Mouse (Mus musculus) hindbrain, embryonic 14.5 days (tissue): ENCODE data around the gene H2afv. TPM values are rescaled to one million over a fixed set of nuclear protein-coding genes. Genes with fewer than 3 reads are reported as not detected.
A peak's percentile ranks its signal among the peaks of the same experiment; 100 is the strongest.

Experiments used
- ATAC-seq: fragments of 200-750 bp; cut with Nextera tagmentation; 2 replicates; pipeline ENCODE4 v1.8.0; 2017; ENCODE audit warnings: moderate number of reproducible peaks, mild to moderate bottlenecking, moderate TSS enrichment, moderate library complexity; ENCODE audit not compliant: low FRiP score
- DNase-seq: peaks from one replicate; pipeline ENCODE4 v3.0.0-alpha.2; 2015; ENCODE audit warnings: low spot score
- H3K27ac ChIP-seq: fragments of 300-500 bp; sonication (generic); 2 replicates; pipeline ENCODE4 v1.5.1; 2014; ENCODE audit warnings: mild to moderate bottlenecking, moderate library complexity
- H3K27me3 ChIP-seq: fragments of 300-500 bp; sonication (generic); 2 replicates; pipeline ENCODE4 v1.6.1; 2014; ENCODE audit warnings: mild to moderate bottlenecking, low read length, mixed read lengths; ENCODE audit not compliant: control insufficient read depth, insufficient read depth
- H3K36me3 ChIP-seq: fragments of 300-500 bp; sonication (generic); replicated peaks from 2 replicates; pipeline ENCODE4 v1.6.1; 2014; ENCODE audit not compliant: control insufficient read depth, insufficient read depth
- H3K4me1 ChIP-seq: fragments of 300-500 bp; sonication (generic); replicated peaks from 2 replicates; pipeline ENCODE4 v1.6.1; 2014; ENCODE audit warnings: antibody characterized with exemption, low read length, mixed read lengths; ENCODE audit not compliant: control insufficient read depth, insufficient read depth
- H3K4me2 ChIP-seq: fragments of 300-500 bp; sonication (generic); replicated peaks from 2 replicates; pipeline ENCODE4 v1.6.1; 2014; ENCODE audit warnings: mild to moderate bottlenecking, moderate library complexity
- H3K4me3 ChIP-seq: fragments of 300-500 bp; sonication (generic); replicated peaks from 2 replicates; pipeline ENCODE4 v1.5.1; 2014; ENCODE audit warnings: mild to moderate bottlenecking, low read length
- H3K9ac ChIP-seq: fragments of 300-500 bp; sonication (generic); 2 replicates; pipeline ENCODE4 v1.6.1; 2014
- H3K9me3 ChIP-seq: fragments of 300-500 bp; sonication (generic); 2 replicates; pipeline ENCODE4 v1.6.1; 2016; ENCODE audit warnings: low read length; ENCODE audit not compliant: control insufficient read depth
- WGBS: fragments of 180-500 bp; shearing (Covaris S2); extraction: QIAGEN DNeasy Blood & Tissue Kit; methylation state at CpG from one replicate; pipeline ENCODE4 v1.1.7; 2014; 5-methylcytosine and 5-hydroxymethylcytosine counted together
- polyA plus RNA-seq: library from polyadenylated mRNA; unstranded; fragments of >200 nt; fragmentation: Nextera tagmentation; extraction: Ambion mirVana; gene quantifications from 2 replicates; pipeline ENCODE4 v1.2.1, GENCODE M21; 2014

Gene H2afv
- polyA plus RNA-seq, 1 experiment from 2014 or later = 249 TPM

GRCm38 (mm10) chr11:6404699-6405566 is 39.3 kb downstream of the H2afv start:
- H3K4me2 ChIP-seq = no peak overlapping the region
- H3K9ac ChIP-seq = 0 out of 2 replicates have a peak overlapping the region, but pooled peaks have one; percentile 20
- H3K9me3 ChIP-seq = no peaks in the 10 kb centered on the region
- H3K27me3 ChIP-seq = no peaks in the 10 kb centered on the region
- H3K36me3 ChIP-seq = peaks cover 65% of the 10 kb centered on the region
- H3K27ac ChIP-seq = peak overlapping the region; percentile 71
- H3K4me3 ChIP-seq = no peak overlapping the region
- ATAC-seq (no peak), DNase-seq (no peak)
- peaks cover 4% of the 10 kb centered on the region; the same call in 1 of the 2 replicates for H3K4me1 ChIP-seq
- 92% methylated on average over 9 of the region's 9 CpGs for WGBS

- WGBS = 97% methylated on average over 5 of the region's 5 CpGs
- ATAC-seq (no peak), DNase-seq (no peak)
- Histone ChIP-seq H3K4me3 (no peak overlapping the region), H3K9ac (no peak overlapping the region), H3K4me1 (peaks cover 4% of the 10 kb centered on the region; the same call in 1 of the 2 replicates), H3K4me2 (no peak overlapping the region), H3K27ac (no peak overlapping the region), H3K27me3 (no peaks in the 10 kb centered on the region), H3K36me3 (peaks cover 75% of the 10 kb centered on the region), H3K9me3 (no peaks in the 10 kb centered on the region)
These were observed 40.3 kb downstream of the H2afv start for GRCm38 (mm10) chr11:6403830-6404405.

GRCm38 (mm10) chr11:6402515-6403510 is 41.4 kb downstream of the H2afv start:
- Histone ChIP-seq H3K4me3 (no peak overlapping the region), H3K4me1 (peaks cover 4% of the 10 kb centered on the region; the same call in 1 of the 2 replicates), H3K9me3 (no peaks in the 10 kb centered on the region), H3K36me3 (peaks cover 86% of the 10 kb centered on the region), H3K27ac (no peak overlapping the region), H3K4me2 (no peak overlapping the region), H3K9ac (no peak overlapping the region), H3K27me3 (no peaks in the 10 kb centered on the region)
- 88% methylated on average over 19 of the region's 19 CpGs for WGBS
- ATAC-seq (no peak), DNase-seq (no peak)

- ATAC-seq (no peak), DNase-seq (no peak)
- Histone ChIP-seq H3K4me3 (no peak overlapping the region), H3K27ac (no peak overlapping the region), H3K9me3 (no peaks in the 10 kb centered on the region), H3K4me2 (no peak overlapping the region), H3K9ac (no peak overlapping the region), H3K27me3 (no peaks in the 10 kb centered on the region), H3K4me1 (no peaks in the 10 kb centered on the region), H3K36me3 (peaks cover 89% of the 10 kb centered on the region)
- 92% methylated on average over 10 of the region's 10 CpGs for WGBS
These were observed 46.1 kb downstream of the H2afv start for GRCm38 (mm10) chr11:6398141-6398540.

GRCm38 (mm10) chr11:6395565-6395964 is 48.7 kb downstream of the H2afv start:
- Histone ChIP-seq H3K4me1 (peaks cover 14% of the 10 kb centered on the region), H3K9ac (no peak overlapping the region), H3K4me3 (no peak overlapping the region), H3K27ac (no peak overlapping the region), H3K4me2 (no peak overlapping the region), H3K36me3 (peaks cover 75% of the 10 kb centered on the region), H3K27me3 (no peaks in the 10 kb centered on the region), H3K9me3 (no peaks in the 10 kb centered on the region)
- DNase-seq = no peak
- ATAC-seq = no peak; the same call in 1 of the 2 replicates
- 64% methylated on average over 5 of the region's 5 CpGs for WGBS

- ATAC-seq = no peak
- no peak for DNase-seq
These were observed 50.4 kb downstream of the H2afv start for GRCm38 (mm10) chr11:6393866-6394265.

GRCm38 (mm10) chr11:6392857-6393256 is 51.4 kb downstream of the H2afv start:
- ATAC-seq (no peak), DNase-seq (no peak)
- H3K4me2 ChIP-seq = no peak overlapping the region
- no peak overlapping the region for H3K27ac ChIP-seq
- 91% methylated on average over 6 of the region's 6 CpGs for WGBS
- H3K27me3 ChIP-seq = no peaks in the 10 kb centered on the region
- no peak overlapping the region for H3K4me3 ChIP-seq
- H3K36me3 ChIP-seq = peaks cover 47% of the 10 kb centered on the region
- no peaks in the 10 kb centered on the region for H3K9me3 ChIP-seq
- peaks cover 20% of the 10 kb centered on the region for H3K4me1 ChIP-seq
- no peak overlapping the region for H3K9ac ChIP-seq

More at GRCm38 (mm10) chr11:6393866-6394265, 50.4 kb downstream of the H2afv start:
- H3K4me3 ChIP-seq = no peak overlapping the region
- peaks cover 58% of the 10 kb centered on the region for H3K36me3 ChIP-seq
- H3K9ac ChIP-seq = 0 out of 2 replicates have a peak overlapping the region, but pooled peaks have one; percentile 16
- H3K4me2 ChIP-seq = no peak overlapping the region
- peaks cover 20% of the 10 kb centered on the region for H3K4me1 ChIP-seq
- H3K27me3 ChIP-seq = no peaks in the 10 kb centered on the region
- H3K27ac ChIP-seq = no peak overlapping the region
- 84% methylated on average over 1 of the region's 1 CpGs for WGBS
- no peaks in the 10 kb centered on the region for H3K9me3 ChIP-seq

GRCm38 (mm10) chr11:6391516-6392276 is 52.5 kb downstream of the H2afv start:
- H3K4me2 ChIP-seq = no peak overlapping the region
- ATAC-seq (no peak), DNase-seq (no peak)
- peaks cover 36% of the 10 kb centered on the region for H3K36me3 ChIP-seq
- peaks cover 20% of the 10 kb centered on the region for H3K4me1 ChIP-seq
- 94% methylated on average over 8 of the region's 8 CpGs for WGBS
- no peaks in the 10 kb centered on the region for H3K27me3 ChIP-seq
- no peak overlapping the region for H3K27ac ChIP-seq
- H3K9me3 ChIP-seq = no peaks in the 10 kb centered on the region
- no peak overlapping the region for H3K9ac ChIP-seq
- H3K4me3 ChIP-seq = no peak overlapping the region
